Mouse (Mus musculus) fat pad, adult 2 months (tissue): ENCODE results near the gene Acsl4.

Experiments used
- DNase-seq: peaks from one replicate; pipeline ENCODE4 v3.0.0-alpha.2; 2011; ENCODE audit warnings: low read depth, low spot score; ENCODE audit errors: extremely low read depth

The Acsl4 gene

GRCm38 (mm10) chrX:142390247-142390908, at the start of gene Acsl4:
Acsl4 (minus strand) TSS chrX:142390535.
- DNase-seq = no peak

- no peak for DNase-seq
These were observed 47.7 kb upstream of the Acsl4 start for GRCm38 (mm10) chrX:142437971-142438504.

GRCm38 (mm10) chrX:142432846-142433245, 42.5 kb upstream of the Acsl4 start:
- DNase-seq = no peak

GRCm38 (mm10) chrX:142427111-142427510, 36.8 kb upstream of the Acsl4 start:
- no peak for DNase-seq

GRCm38 (mm10) chrX:142426628-142427027, 36.3 kb upstream of the Acsl4 start:
- no peak for DNase-seq

- no peak for DNase-seq
These were observed 23.5 kb upstream of the Acsl4 start for GRCm38 (mm10) chrX:142413884-142414283.

- no peak for DNase-seq
These were observed 19.7 kb upstream of the Acsl4 start for GRCm38 (mm10) chrX:142410060-142410459.

- no peak for DNase-seq
These were observed 19.0 kb upstream of the Acsl4 start for GRCm38 (mm10) chrX:142409338-142409737.

GRCm38 (mm10) chrX:142403114-142403513, 12.8 kb upstream of the Acsl4 start:
- no peak for DNase-seq

- no peak for DNase-seq
These were observed 8.3 kb upstream of the Acsl4 start for GRCm38 (mm10) chrX:142398621-142399020.

- DNase-seq = no peak
These were observed 552 bp upstream of the Acsl4 start for GRCm38 (mm10) chrX:142390909-142391265.

GRCm38 (mm10) chrX:142389581-142390159, 665 bp downstream of the Acsl4 start:
- DNase-seq = no peak

- DNase-seq = no peak
These were observed 2.2 kb downstream of the Acsl4 start for GRCm38 (mm10) chrX:142388141-142388540.

GRCm38 (mm10) chrX:142387634-142388033, 2.7 kb downstream of the Acsl4 start:
- DNase-seq = no peak

GRCm38 (mm10) chrX:142384918-142385317, 5.4 kb downstream of the Acsl4 start:
- no peak for DNase-seq

GRCm38 (mm10) chrX:142379894-142380293, 10.4 kb downstream of the Acsl4 start:
- no peak for DNase-seq

GRCm38 (mm10) chrX:142378048-142378447, 12.3 kb downstream of the Acsl4 start:
- no peak for DNase-seq

GRCm38 (mm10) chrX:142377358-142377757, 13.0 kb downstream of the Acsl4 start:
- no peak for DNase-seq

- no peak for DNase-seq
These were observed 13.6 kb downstream of the Acsl4 start for GRCm38 (mm10) chrX:142376747-142377146.

GRCm38 (mm10) chrX:142375519-142375918, 14.8 kb downstream of the Acsl4 start:
- DNase-seq = no peak

- DNase-seq = no peak
These were observed 17.9 kb downstream of the Acsl4 start for GRCm38 (mm10) chrX:142372393-142372792.

- no peak for DNase-seq
These were observed 20.4 kb downstream of the Acsl4 start for GRCm38 (mm10) chrX:142369935-142370334.

GRCm38 (mm10) chrX:142363882-142364281, 26.5 kb downstream of the Acsl4 start:
- DNase-seq = no peak
